Mouse (Mus musculus): ENCODE measurements around the gene Lrmda.

- TF ChIP-seq EP300 (IDR thresholded peaks at IDR 0.05; ENCODE audit: low read depth) (no peak), CTCF (IDR thresholded peaks at IDR 0.05; ENCODE audit: low read depth) (no peak)
Observed at GRCm38 (mm10) chr14:22837058-22837457, 817.5 kb downstream of the Lrmda start.

Measured in heart, postnatal 0 days (tissue).